Mouse (Mus musculus): ENCODE measurements around the gene Klk5. TPM values are rescaled to one million over a fixed set of nuclear protein-coding genes. Genes with fewer than 3 reads are reported as not detected.

Klk5 gene
- polyA plus RNA-seq, 1 experiment from 2014 or later: not detected

DNA sequence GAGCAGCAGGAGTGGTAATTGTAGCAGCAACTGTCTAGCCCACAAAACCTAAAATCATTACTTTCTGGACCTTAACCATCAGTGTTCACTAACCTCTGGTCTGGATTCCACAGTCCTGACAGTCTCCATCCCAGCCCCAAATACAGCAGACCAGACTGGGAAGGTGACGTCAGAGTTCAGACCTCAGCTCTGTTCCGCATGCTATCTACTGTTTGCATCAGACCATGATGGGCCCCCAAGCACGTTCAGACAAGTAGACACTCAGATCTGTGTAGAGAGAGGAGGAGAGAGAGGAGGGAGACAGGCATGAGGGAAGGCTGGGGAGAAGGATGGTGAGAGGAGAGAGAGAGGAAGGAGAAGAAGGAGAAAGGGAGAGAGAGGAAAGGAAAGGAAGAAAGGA lies 50.0 kb downstream of the Klk5 start:
- no peak overlapping the region for H3K27ac ChIP-seq
- no peaks in the 10 kb centered on the region for H3K79me2 ChIP-seq (ENCODE audit: inconsistent target)
- no peaks in the 10 kb centered on the region for H3K36me3 ChIP-seq (ENCODE audit: inconsistent target)
- H3K4me3 ChIP-seq (ENCODE audit: inconsistent target): no peak overlapping the region
- WGBS (ENCODE audit: missing documents): 73% methylated on average over 3 of the region's 3 CpGs

DNA sequence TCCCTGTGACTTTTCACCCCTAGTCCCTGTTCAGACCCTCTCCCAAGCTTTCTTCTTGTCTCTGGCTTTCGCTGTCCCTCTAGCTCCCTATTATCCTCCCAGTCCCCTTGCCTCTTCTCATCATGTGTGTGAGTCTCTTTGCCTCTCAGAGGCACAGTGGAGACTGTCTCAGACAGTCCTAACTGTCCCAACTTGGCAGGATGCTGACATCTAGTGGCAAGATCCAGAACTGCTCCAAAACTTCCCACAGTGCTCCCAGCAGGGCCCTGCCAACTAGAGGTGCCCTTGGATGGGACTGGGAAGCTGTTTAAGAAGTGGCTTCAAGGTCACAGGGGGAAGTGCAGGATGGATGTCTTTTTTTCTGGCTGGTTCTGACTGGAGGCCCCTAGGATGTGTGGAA lies 53.1 kb downstream of the Klk5 start:
- Histone ChIP-seq H3K36me3 (ENCODE audit: inconsistent target) (no peaks in the 10 kb centered on the region), H3K4me3 (ENCODE audit: inconsistent target) (no peak overlapping the region), H3K27ac (no peak overlapping the region), H3K79me2 (ENCODE audit: inconsistent target) (no peaks in the 10 kb centered on the region)
- WGBS (ENCODE audit: missing documents): 38% methylated on average over 1 of the region's 1 CpGs

Other genes with a start within 250 kb of the Klk5 start
- not detected in 3 replicates for gene Zfp819, start 234.8 kb upstream of the Klk5 start, polyA plus RNA-seq (2018)
- gene Ceacam18, start 207.3 kb upstream of the Klk5 start, polyA plus RNA-seq (2018): not detected in 3 replicates
- gene Siglece, start 181.8 kb upstream of the Klk5 start, polyA plus RNA-seq (2018): 0.73 to 2.4 TPM (median 0.83 TPM) in 3 replicates
- gene Ctu1, start 170.0 kb upstream of the Klk5 start, polyA plus RNA-seq (2018): 2.6 to 6.7 TPM (median 4.7 TPM) in 3 replicates
- not detected in 3 replicates for gene Klk14, start 151.6 kb upstream of the Klk5 start, polyA plus RNA-seq (2018)
- not detected in 3 replicates for gene Klk13, start 129.4 kb upstream of the Klk5 start, polyA plus RNA-seq (2018)
- gene Klk12, start 73.1 kb upstream of the Klk5 start, polyA plus RNA-seq (2018): not detected in 3 replicates
- gene Klk11, start 67.4 kb upstream of the Klk5 start, polyA plus RNA-seq (2018): not detected in 3 replicates
- gene Klk10, start 60.9 kb upstream of the Klk5 start, polyA plus RNA-seq (2018): not detected in 3 replicates
- gene Klk9, start 50.1 kb upstream of the Klk5 start, polyA plus RNA-seq (2018): not detected in 3 replicates
- gene Klk8, start 44.4 kb upstream of the Klk5 start, polyA plus RNA-seq (2018): not detected in 3 replicates
- not detected in 3 replicates for gene Klk7, start 30.7 kb upstream of the Klk5 start, polyA plus RNA-seq (2018)
- not detected in 3 replicates for gene Klk6, start 17.5 kb upstream of the Klk5 start, polyA plus RNA-seq (2018)
- not detected in 3 replicates for gene Klk4, start 39.2 kb downstream of the Klk5 start, polyA plus RNA-seq (2018)
- gene Klk15, start 91.8 kb downstream of the Klk5 start, polyA plus RNA-seq (2018): not detected in 3 replicates
- not detected in 3 replicates for gene Klk1b8, start 108.7 kb downstream of the Klk5 start, polyA plus RNA-seq (2018)
- gene Klk1b1, start 124.8 kb downstream of the Klk5 start, polyA plus RNA-seq (2018): 0.91 to 5.8 TPM (median 2.6 TPM) in 3 replicates
- gene Klk1b9, start 134.1 kb downstream of the Klk5 start, polyA plus RNA-seq (2018): 0.40 TPM in 1 of 3 replicates, not detected in the others
- gene Klk1b11, start 153.9 kb downstream of the Klk5 start, polyA plus RNA-seq (2018): 8.0 to 74.1 TPM (median 17.4 TPM) in 3 replicates
- not detected in 3 replicates for gene Klk1b26, start 170.2 kb downstream of the Klk5 start, polyA plus RNA-seq (2018)
- gene Klk1b27, start 210.3 kb downstream of the Klk5 start, polyA plus RNA-seq (2018): 0.66 to 0.87 TPM in 2 of 3 replicates, not detected in the other